Mouse (Mus musculus): ENCODE data around the gene Rai1. TPM values are rescaled to one million over a fixed set of nuclear protein-coding genes. Genes with fewer than 3 reads are reported as not detected.

Rai1 gene
- polyA plus RNA-seq, 1 experiment from 2014 or later = 31.0 TPM

Other genes with a start within 250 kb of the Rai1 start
- 53.3 and 55.4 TPM in 2 replicates for gene Med9, start 156.8 kb upstream of the Rai1 start, polyA plus RNA-seq (2016; fragmentation: Nextera tagmentation; extraction: Ambion mirVana)
- gene Rasd1, start 140.1 kb upstream of the Rai1 start, polyA plus RNA-seq (2016; fragmentation: Nextera tagmentation; extraction: Ambion mirVana) = 1.6 and 2.9 TPM in 2 replicates
- 8.3 and 9.2 TPM in 2 replicates for gene Pemt, start 58.5 kb upstream of the Rai1 start, polyA plus RNA-seq (2016; fragmentation: Nextera tagmentation; extraction: Ambion mirVana)
- gene Srebf1, start 117.6 kb downstream of the Rai1 start, polyA plus RNA-seq (2016; fragmentation: Nextera tagmentation; extraction: Ambion mirVana) = 45.0 and 55.8 TPM in 2 replicates
- 21.6 and 30.7 TPM in 2 replicates for gene Tom1l2, start 247.9 kb downstream of the Rai1 start, polyA plus RNA-seq (2016; fragmentation: Nextera tagmentation; extraction: Ambion mirVana)
- 2.8 and 6.0 TPM in 2 replicates for gene Drc3, start 248.3 kb downstream of the Rai1 start, polyA plus RNA-seq (2016; fragmentation: Nextera tagmentation; extraction: Ambion mirVana)